8 mouse cellular contexts compared by ENCODE assay signal in the genomic region with DNA sequence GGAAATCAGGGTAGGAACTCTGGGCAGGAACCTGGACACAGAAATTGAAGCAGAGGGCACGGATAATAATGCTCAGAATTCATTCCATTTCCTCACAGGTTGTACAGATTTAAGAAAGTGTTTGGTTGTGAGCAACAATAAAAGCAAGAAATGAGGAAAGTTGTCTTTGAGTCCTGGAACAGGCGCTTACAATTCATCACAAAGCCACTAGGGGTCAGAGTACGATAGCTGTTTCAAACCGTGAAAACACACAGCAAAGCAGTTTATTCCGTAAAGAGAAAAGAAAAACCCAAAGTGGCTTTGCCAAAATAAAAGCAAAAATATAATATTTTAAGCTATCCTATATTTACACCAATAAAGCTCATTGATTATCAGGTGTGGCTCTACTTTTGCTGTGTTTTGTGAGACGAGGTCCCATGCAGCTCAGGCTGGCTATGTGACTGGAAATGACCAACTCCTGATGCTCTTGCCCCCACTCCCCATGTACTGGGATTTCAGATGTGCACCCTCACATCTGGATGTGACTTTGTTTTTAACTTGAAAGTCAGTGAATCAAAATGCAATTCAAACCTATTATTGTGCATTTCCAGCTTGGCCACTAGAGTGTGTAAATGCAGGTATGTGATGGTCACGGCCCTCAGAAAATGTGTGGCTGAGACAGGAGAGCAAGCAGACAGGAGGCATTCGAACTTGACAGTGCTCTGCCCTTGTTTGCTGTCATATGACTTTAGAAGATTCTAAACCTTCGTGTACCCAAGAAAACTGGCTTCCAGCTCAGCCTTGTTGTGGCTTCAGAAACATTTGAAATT.
DNase-seq lines count a peak whose midpoint lies in the region; ATAC-seq and TF ChIP-seq lines count a peak whose summit lies in the region.
"Had no signal": no experiment of that assay in that cellular context is flagged by ENCODE, and none has a peak within 500 bp of the region (broad histone marks: within the 10 kb centered on the region; RNA-seq: fewer than 3 reads in every experiment).

No protein-coding gene starts in this region.

- H3K36me3 ChIP-seq in forebrain, embryonic 15.5 days, result no peaks in the 10 kb centered on the region
- H3K36me3 ChIP-seq in lung, embryonic 14.5 days (ENCODE audit: insufficient read depth), result no peaks in the 10 kb centered on the region

- DNase-seq in left cerebral cortex, adult 18-20 months (ENCODE audit: low spot score in 2 of 2), result peak; percentile 44 to 64
- no peak for DNase-seq in left cerebral cortex, adult 8-10 months (ENCODE audit: low spot score in 2 of 2)
- peak; percentile 42 for DNase-seq in ES-CJ7 (ENCODE audit: low read depth, low spot score)
- peak; percentile 78 for DNase-seq in adipocyte (ENCODE audit: low spot score)
- peak; percentile 89 for DNase-seq in lung, embryonic 14.5 days
- peak; percentile 47 for DNase-seq in right cerebral cortex, postnatal 4 days

- H3K4me3 ChIP-seq in forebrain, embryonic 15.5 days, result no peak overlapping the region
- no peak overlapping the region for H3K4me3 ChIP-seq in lung, embryonic 14.5 days (ENCODE audit: low read depth, low read length)

- H3K4me1 ChIP-seq in forebrain, embryonic 15.5 days, result peaks cover 12% of the 10 kb centered on the region
- no peaks in the 10 kb centered on the region for H3K4me1 ChIP-seq in lung, embryonic 14.5 days (ENCODE audit: insufficient read depth)

- peak; percentile 47 for ATAC-seq in forebrain, embryonic 15.5 days (replicated peaks)
- no peak for ATAC-seq in lung, embryonic 14.5 days (ENCODE audit: insufficient read depth)

- no peaks in the 10 kb centered on the region for H3K27me3 ChIP-seq in forebrain, embryonic 15.5 days
- no peaks in the 10 kb centered on the region for H3K27me3 ChIP-seq in lung, embryonic 14.5 days (ENCODE audit: insufficient read depth, low read length)

- peak; percentile 79 for TF ChIP-seq CTCF in lung, embryonic 14.5 days (IDR thresholded peaks at IDR 0.05; ENCODE audit: low read depth)

- no peak overlapping the region for H3K27ac ChIP-seq in forebrain, embryonic 15.5 days (replicated peaks)
- H3K27ac ChIP-seq in lung, embryonic 14.5 days (ENCODE audit: low read depth), result no peak overlapping the region
- H3K27ac ChIP-seq: macrophage had no signal

- no peaks in the 10 kb centered on the region for H3K9me3 ChIP-seq in forebrain, embryonic 15.5 days
- H3K9me3 ChIP-seq in lung, embryonic 14.5 days (ENCODE audit: low read depth, low read length), result no peaks in the 10 kb centered on the region

- H3K4me2 ChIP-seq in forebrain, embryonic 15.5 days (replicated peaks), result no peak overlapping the region
- H3K4me2 ChIP-seq in lung, embryonic 14.5 days, result no peak overlapping the region

- 34% methylated on average over 9 of the region's 9 CpGs for WGBS in forebrain, embryonic 15.5 days
- 33% methylated on average over 9 of the region's 9 CpGs for WGBS in lung, embryonic 14.5 days

- no peak overlapping the region for H3K9ac ChIP-seq in forebrain, embryonic 15.5 days (replicated peaks)
- no peak overlapping the region for H3K9ac ChIP-seq in lung, embryonic 14.5 days

Comparison
In these comparisons a context has a peak if more than half of its experiments do, and no peak if none do; other contexts are left out.
1. DNase-seq: peak in left cerebral cortex, adult 18-20 months (2 of 2), ES-CJ7 (single experiment), adipocyte (single experiment), lung, embryonic 14.5 days (single experiment) and right cerebral cortex, postnatal 4 days (single experiment); none in left cerebral cortex, adult 8-10 months (0 of 2).